Mouse (Mus musculus) leukemia stem cell, adult 10-12 weeks (primary cell): Measurements from ENCODE around the gene Olfr112. TPM values are rescaled to one million over a fixed set of nuclear protein-coding genes. Genes with fewer than 3 reads are reported as not detected.

Source experiments
- polyA plus RNA-seq: library from polyadenylated mRNA; stranded (reverse); fragments of >175 nt; gene quantifications from 2 replicates; pipeline ENCODE4 v1.2.3, GENCODE M21; 2012; ENCODE audit warnings: low replicate concordance

Olfr112 gene
- polyA plus RNA-seq: not detected in 2 replicates

DNA sequence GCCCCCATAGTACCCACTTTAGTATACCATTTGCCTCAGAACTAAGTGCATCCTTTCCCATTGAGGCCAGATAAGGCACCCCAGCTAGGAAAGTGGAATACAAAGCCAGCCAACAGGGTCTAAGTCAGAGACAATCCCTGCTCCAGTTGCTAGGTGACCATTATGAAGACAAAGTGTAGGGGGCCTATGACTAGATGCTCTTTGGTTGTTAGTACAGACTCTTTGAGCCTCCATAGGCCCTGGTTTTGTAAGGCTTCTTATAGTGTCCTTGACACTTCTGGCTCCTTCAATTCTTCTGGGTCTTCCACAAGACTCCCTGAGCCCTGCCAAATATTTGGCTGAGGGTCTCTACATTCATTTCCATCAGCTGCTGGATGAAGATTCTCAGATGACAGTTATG, at the start of gene Olfr112:
Olfr112 (minus strand) TSS at position 101 of the 400 bp plus-strand sequence.

DNA sequence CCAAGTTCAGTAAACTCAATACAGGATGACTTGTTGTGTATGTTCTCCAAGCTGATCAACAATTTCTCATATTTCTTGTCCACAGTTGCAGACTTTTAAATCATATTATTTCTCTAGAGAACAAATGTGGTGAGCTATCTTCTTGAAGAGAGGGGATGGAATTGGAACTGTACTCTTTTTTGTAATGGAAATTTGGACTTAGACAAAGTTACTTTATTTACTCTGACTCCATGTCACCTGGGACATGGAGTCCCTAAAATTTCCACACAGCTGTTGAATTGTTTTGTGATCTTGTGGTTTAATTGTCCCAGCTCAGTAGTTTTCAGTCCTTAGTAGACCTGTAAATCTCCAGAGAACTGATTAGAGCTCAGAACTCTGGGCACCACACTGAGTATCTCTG, 23.4 kb upstream of the Olfr112 start, which contains the start of gene Olfr114:
Olfr114 (minus strand) TSS at position 101 of the 400 bp plus-strand sequence.

DNA sequence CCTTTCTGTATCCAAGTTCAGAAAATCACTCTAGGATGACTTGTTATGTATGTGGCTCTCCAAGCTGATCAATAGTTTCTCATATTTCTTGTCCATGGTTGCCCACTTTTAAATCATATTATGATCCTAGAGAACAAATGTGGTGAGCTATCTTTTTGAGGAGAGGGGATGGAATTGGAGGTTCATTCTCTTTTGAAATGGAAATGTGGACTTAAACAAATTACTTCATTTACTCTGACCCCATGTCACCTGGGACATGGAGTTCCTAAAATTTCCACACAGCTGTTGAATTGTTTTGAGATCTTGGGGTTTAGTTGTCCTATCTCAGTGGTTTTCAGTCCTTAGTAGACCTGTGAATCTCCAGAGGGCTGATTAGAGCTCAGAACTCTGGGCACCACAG, 8.3 kb upstream of the Olfr112 start, which contains the start of gene Olfr113:
Olfr113 (minus strand) TSS at position 101 of the 400 bp plus-strand sequence.

Other genes starting within 250 kb of the Olfr112 start
- gene Olfr103, start 229.8 kb downstream of the Olfr112 start, polyA plus RNA-seq: not detected in 2 replicates
- not detected in 2 replicates for gene Olfr104-ps, start 209.9 kb downstream of the Olfr112 start, polyA plus RNA-seq
- not detected in 2 replicates for gene Olfr105-ps, start 190.4 kb downstream of the Olfr112 start, polyA plus RNA-seq
- not detected in 2 replicates for gene Olfr106-ps, start 179.1 kb downstream of the Olfr112 start, polyA plus RNA-seq
- not detected in 2 replicates for gene Olfr107, start 170.2 kb downstream of the Olfr112 start, polyA plus RNA-seq
- gene Olfr108, start 124.0 kb downstream of the Olfr112 start, polyA plus RNA-seq: not detected in 2 replicates
- not detected in 2 replicates for gene Olfr109, start 110.5 kb downstream of the Olfr112 start, polyA plus RNA-seq
- gene H2-M2, start 85.9 kb downstream of the Olfr112 start, polyA plus RNA-seq: not detected in 2 replicates
- gene Olfr110, start 77.0 kb downstream of the Olfr112 start, polyA plus RNA-seq: not detected in 2 replicates
- not detected in 2 replicates for gene Olfr111, start 61.4 kb downstream of the Olfr112 start, polyA plus RNA-seq
- not detected in 2 replicates for gene Olfr113, start 8.2 kb upstream of the Olfr112 start, polyA plus RNA-seq
- 0.18 TPM in 1 of 2 replicates, not detected in the other for gene Olfr114, start 23.3 kb upstream of the Olfr112 start, polyA plus RNA-seq
- gene Olfr115, start 57.7 kb upstream of the Olfr112 start, polyA plus RNA-seq: not detected in 2 replicates
- gene Olfr116, start 57.7 kb upstream of the Olfr112 start, polyA plus RNA-seq: not detected in 2 replicates
- not detected in 2 replicates for gene Olfr117, start 94.3 kb upstream of the Olfr112 start, polyA plus RNA-seq
- 0.19 TPM in 1 of 2 replicates, not detected in the other for gene Olfr118, start 97.5 kb upstream of the Olfr112 start, polyA plus RNA-seq
- gene Olfr119, start 127.1 kb upstream of the Olfr112 start, polyA plus RNA-seq: not detected in 2 replicates
- gene Olfr120, start 152.4 kb upstream of the Olfr112 start, polyA plus RNA-seq: not detected in 2 replicates
- not detected in 2 replicates for gene Olfr121, start 179.4 kb upstream of the Olfr112 start, polyA plus RNA-seq
- gene Olfr122, start 199.2 kb upstream of the Olfr112 start, polyA plus RNA-seq: not detected in 2 replicates
- gene Olfr123, start 224.1 kb upstream of the Olfr112 start, polyA plus RNA-seq: not detected in 2 replicates
- gene Olfr124, start 230.4 kb upstream of the Olfr112 start, polyA plus RNA-seq: not detected in 2 replicates